Mouse (Mus musculus) gastrocnemius, postnatal 10 days (tissue): ENCODE data around the gene Usp36. TPM values are rescaled to one million over a fixed set of nuclear protein-coding genes. Genes with fewer than 3 reads are reported as not detected.

ENCODE experiments used
- DNase-seq: peaks from one replicate; pipeline ENCODE4 v3.0.0; 2021; ENCODE audit warnings: mixed read lengths
- total RNA-seq, 2 experiments: library from RNA; stranded (reverse); gene quantifications; 2 replicates each; pipeline ENCODE4 v1.2.3; 2021

Usp36 gene
- total RNA-seq, 2 experiments from 2014 or later, result 9.7 to 14.1 TPM

- peak; percentile 100 for DNase-seq
Measured at GRCm38 (mm10) chr11:118248150-118249011, 41.7 kb downstream of the Usp36 start, which contains the start of gene Cyth1. Cyth1 (minus strand) TSS chr11:118248592.

DNA sequence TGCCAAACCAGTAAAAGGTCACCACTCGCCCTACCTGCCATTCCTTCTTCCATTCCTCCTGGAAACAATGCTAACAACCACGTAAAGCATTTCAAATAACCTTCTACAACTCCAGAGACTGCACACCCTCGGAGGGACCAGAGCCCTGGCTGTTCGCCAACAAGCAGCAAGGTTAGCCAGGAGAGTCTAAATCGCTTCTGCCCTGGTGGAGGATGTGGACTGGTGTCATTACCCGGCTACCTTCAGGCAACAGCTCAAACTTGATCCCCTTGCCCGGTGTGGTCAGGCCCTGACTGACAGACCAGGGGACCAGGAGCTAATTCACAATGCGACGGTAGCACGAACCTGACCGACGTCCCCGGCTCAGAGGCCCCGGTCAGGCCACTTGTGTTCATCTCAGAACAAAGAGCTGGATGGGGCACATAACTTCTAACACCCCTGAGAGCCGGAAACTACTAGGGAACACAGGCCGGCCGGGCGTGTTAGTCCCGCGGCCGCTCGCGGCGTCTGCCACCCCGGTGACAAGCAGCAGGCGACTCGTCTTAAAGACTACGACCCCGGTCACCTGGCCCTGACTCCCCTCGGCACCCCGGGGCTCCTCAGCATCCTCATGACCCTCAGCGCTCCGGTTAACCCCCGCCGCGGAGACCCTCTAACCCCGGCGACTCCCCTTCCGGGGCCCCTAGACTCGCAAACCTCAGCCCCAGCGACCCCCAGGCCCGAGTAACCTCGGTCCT lies 42.5 kb downstream of the Usp36 start:
- DNase-seq, result peak; percentile 68

GRCm38 (mm10) chr11:118246724-118247123 lies 43.3 kb downstream of the Usp36 start:
- no peak for DNase-seq

- DNase-seq, result no peak
Measured at GRCm38 (mm10) chr11:118245130-118245529, 44.9 kb downstream of the Usp36 start.

DNA sequence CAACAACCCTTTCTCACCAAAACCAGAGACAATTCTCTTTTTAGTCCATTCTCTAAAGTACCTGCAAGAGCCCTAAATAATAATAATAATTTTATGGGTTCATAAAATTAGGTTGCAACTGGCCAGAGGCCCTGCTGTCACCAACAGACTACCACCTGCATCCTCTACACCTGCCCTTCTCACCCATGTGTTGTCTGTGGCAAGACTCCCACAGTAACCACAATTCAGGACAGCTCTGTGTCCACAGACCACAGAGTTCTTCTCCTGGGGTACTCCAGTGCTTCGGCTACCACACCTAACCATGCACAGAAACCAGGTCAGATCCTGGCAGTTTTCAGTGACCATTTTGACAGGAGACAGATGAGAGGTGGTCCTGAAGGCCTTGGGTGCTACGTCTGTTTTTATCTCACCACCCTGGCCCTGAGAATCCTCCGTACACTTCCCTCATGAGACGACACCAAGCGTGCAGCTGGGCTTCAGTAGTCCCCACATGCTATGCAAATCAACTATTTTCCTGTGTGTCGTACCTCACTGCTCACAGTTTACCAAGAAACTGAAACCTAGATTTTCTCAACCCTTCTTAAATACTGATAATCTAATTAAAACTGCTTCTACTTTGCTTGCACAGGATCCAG lies 46.3 kb downstream of the Usp36 start:
- no peak for DNase-seq

GRCm38 (mm10) chr11:118242506-118242905 lies 47.5 kb downstream of the Usp36 start:
- no peak for DNase-seq

GRCm38 (mm10) chr11:118240388-118240787 lies 49.7 kb downstream of the Usp36 start:
- DNase-seq, result no peak

DNA sequence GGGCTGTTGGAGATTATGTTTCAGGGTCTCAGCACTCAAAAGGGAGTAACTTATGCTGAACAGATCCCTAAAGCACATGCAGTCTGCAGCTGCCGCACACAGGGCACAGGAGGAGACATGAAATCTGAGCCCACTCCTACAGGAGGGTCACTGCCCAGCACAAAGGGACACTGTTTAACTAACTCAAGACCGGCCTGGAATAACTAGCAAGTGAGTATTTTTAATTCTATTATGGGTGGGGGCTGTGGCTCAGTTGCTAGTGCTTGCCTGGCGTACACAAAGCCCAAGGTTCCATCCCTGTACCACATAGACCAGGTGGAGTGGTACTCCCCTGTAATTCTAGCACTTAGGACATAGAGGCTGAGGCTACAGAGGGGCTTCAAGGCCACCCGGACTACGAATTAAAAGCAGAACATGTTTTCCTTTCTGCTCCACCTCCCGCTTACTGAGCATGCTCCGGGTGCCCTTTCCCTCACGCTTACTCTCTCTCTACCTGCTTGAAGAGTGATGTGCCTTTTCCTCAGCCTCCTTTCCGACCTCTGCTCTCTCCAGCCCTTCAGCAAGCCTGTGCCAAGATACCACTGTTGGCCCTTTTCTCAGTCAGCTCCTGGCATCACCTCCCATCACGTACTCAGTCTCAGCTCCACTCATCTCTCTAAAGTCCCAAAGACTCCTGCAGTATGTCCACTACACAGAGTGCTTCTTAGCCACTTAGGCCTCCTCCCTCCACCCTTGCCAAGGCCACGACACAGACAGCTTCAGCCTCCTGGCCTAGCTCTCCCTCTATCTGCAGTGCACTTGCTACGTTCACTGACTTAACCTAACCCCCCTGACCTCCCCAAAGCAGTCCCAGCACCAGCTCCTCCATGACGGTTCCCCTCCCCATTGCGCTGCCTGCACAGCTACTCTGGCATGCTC lies 50.5 kb downstream of the Usp36 start:
- no peak for DNase-seq

DNA sequence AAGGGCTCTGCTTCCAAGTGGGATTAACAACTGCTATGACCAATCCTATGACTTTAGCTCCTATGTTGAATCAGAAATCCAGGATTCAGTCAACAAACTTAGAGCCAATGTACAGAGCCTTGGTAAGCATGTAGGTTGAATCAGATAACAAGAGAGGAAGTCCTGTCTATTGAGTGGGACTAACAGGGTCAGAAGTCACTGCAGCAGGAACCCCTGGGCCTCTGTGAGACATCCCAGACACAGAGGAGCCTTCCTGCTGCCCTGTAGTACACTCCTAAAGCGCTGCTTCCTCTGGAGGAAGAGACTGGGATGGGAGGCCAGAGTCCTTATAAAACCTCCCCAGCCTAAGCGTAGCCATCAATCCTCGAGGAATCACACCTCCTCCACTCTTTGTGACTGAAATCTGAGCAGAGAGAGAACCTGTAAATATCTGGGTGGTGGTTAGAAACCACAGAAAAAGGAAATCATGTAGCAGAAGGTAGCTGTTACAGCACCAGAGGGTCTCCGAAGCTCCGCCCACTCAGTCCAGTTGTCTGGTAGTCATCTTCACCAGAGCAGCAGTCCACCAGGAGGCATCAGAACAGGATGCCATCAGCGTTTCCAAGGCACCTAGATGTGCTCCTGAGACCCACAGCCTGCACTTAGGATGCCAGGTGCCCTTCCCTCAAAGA lies 53.4 kb downstream of the Usp36 start:
- no peak for DNase-seq

DNA sequence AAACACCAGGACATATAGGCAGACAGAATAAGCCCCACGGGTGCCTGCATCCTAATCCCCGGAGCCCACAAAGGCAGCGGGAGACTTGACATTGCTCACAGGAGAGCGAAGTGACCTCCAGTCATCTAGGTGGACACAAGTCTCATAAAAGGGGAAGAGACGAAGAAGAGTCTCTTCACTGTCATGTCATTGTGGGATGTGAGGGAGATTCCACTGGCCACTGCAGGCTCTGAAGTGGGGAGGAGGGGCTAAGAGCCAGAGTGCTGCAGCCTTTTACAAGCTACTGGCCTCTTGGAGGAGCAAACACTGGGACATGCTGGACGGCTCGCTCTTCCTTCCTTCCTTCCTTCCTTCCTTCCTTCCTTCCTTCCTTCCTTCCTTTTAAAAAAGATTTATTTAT lies 55.1 kb downstream of the Usp36 start:
- DNase-seq, result no peak

GRCm38 (mm10) chr11:118234500-118234899 lies 55.5 kb downstream of the Usp36 start:
- DNase-seq, result no peak

DNA sequence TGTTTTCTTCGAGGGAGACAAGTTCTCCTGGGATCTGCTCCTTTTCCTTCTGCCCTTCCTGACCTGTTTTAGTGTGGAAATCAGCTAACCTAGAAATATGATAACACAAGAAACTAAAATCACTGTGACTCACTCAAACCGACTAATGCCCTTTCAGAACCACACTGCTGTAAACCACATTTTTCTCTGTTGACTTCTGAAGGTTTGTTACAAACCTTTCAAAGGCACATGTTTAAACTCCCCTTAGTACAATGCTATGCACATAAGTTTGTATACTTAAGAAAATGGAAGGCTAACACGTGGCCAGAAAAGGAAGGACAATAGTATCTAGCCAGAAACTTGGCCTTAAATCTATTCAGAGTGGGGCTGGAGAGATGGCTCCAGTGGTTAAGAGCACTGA lies 56.1 kb downstream of the Usp36 start:
- DNase-seq, result no peak

GRCm38 (mm10) chr11:118232314-118232831 lies 57.7 kb downstream of the Usp36 start:
- peak; percentile 32 for DNase-seq

DNA sequence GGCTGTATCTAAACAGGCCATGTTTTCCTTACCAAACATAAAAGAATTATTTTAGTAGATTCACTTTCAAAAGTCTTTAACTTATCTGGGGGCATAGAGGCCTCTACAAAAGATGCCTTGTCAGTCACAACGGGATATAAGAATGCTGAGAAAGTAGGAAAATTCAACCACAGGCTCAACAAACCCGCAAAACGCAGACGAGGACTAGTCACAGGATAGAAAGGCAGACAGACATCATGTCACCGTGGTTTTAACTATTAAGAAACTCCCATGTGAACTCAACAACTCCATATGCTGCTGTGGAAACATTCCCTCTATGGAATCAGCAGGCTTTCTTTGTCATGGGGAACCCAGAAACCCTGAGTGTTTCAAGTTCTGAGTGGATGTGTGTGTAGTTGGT lies 60.1 kb downstream of the Usp36 start:
- DNase-seq, result no peak

DNA sequence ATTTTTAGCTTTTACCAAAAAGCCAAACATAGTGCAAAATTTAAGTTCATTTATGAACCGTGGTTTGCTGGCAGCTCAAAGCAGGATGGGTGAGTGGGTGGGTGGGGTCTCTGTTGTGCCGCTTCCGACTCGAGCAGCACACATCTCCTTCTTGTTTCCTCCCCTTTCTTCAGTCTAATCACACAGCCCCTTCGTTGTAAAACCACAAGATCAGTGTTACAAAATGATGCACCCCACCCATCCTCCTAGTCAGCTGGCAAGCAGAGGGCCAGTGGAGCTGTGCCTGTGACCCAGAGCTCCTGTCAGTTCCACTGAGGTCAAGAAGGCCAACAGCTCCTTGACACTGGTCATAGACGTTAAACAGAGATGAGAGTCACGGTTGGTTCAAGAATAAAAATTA lies 62.4 kb downstream of the Usp36 start:
- no peak for DNase-seq

- DNase-seq, result no peak
Measured at GRCm38 (mm10) chr11:118226850-118227249, 63.2 kb downstream of the Usp36 start.

DNA sequence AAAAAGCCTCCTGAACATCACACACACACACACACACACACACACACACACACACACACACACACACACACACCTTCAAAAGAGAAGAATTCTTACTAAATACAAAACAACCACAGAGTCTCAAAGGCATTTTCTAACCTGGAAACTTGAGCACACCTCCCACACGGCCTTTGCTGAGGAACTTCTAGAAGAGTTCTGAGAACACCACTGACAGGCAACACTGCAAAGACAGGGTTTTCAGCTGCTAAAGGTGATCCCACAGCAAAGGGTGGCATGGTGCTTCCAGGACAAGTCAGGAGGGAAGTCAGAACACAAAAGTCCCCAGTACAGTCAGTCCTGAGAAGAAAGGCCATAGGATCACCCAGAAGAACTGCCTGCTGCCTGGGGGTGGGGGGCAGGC lies 64.2 kb downstream of the Usp36 start:
- no peak for DNase-seq

DNA sequence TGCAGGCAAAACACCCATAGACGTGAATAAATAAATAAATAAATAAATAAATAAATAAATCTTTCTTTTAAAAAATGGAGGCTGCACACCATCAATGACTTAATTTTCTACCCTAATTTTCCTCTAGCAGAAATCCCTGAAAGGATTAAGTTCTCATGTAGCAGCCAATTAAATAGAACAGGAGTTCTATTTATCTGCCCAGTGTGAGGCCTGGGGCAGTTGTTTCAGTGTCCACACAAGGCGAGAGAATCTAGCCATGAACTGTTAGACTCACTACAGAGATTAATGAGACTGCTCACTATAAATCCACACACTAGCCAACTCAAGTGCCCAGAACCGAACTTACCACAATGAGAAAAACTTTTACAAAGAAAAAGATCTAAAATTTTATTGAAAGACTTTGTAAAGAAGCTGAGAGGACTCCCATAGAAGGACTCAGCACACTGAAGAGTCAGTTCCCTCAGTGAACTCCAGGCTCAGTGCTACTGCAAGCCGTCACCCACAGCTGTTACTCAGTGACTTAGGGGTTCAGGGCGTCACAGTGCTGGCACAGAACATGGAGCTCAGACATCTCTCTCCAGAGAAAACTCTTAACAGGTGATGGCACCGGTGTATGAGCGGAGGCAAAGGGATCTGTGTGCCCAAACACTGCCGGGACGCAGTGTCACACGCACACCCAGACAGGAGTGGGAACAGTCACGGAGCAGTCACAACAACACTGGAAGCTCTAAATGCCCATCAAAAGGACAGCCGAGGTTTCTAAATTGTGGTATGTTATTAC lies 64.8 kb downstream of the Usp36 start:
- DNase-seq, result no peak

DNA sequence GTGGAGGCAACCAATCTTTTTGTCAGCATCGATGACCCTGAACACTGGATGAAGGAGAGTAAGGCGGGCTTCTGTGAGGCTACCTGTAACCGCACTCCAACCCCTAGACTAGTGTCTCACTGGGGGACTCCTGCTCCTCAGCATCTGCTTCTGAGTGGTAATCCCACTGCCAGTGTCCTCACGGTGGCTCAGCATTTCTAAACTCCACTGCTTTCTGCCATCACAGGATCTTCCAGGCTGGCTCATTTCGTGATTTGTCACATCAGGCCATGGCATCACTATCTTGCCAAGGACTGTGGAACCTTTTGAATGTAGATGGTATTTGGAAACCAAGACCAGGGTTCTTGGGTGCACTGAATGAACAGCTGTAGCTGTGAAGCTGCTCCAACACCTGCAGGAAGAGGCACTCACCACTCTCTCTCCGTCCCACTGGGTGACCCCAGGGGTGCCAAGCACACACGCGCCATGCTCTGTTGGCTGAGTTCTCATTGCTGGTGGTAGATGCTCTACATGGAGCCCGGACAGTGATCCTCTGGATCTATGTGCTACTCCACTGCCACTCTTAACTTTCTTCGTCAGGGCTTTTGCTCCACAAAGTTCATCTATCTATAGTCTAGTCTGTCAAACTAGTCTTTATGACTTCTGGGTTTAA lies 66.5 kb downstream of the Usp36 start:
- DNase-seq, result no peak

DNA sequence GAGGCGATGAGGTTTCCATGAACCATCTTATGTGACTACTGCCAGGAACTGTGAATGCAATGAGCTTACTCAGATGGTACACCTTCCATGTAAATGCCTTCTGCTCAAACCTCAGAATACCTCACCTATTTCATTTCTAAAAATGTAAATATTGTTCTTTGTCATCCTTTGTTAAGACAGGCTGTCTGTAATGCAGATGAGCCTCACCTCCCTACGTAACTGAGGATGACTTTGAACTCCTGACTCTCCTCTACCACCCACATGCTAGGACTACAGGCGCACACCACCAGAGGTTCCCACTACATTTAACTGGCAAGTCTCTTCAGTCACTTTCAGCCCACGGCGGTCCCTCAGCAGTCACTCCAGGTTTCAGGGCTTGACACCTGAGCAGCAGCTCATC lies 67.1 kb downstream of the Usp36 start:
- no peak for DNase-seq
